23 mouse cellular contexts compared by ENCODE assay signal in the genomic region with DNA sequence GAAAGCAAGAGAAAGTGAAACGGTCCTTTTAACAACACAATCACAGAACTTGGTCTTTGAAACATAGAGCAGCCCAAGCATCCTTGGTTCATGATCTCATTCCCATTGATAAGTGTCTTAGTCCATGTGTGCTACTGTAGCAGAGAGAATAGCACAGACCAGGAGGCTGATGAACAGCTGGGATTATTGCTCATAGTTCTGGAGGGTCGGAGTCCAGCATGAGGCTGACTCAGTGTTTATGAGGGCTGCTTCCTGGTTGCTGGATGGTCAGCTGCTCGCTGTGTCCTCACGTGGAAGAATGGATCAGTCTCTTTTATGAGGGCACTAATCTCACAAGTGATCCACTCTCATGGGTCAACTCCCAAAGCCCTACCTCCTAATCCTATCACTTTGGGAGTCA.
A peak's percentile ranks its signal among the peaks of the same experiment; 100 is the strongest.
DNase-seq lines count a peak whose midpoint lies in the region; ATAC-seq and TF ChIP-seq lines count a peak whose summit lies in the region.
"Had no signal": no experiment of that assay in that cellular context is flagged by ENCODE, and none has a peak within 500 bp of the region (broad histone marks: within the 10 kb centered on the region; RNA-seq: fewer than 3 reads in every experiment).

No protein-coding gene starts in this region.

- H3K9ac ChIP-seq in intestine, embryonic 15.5 days = no peak overlapping the region
- H3K9ac ChIP-seq in hindbrain, embryonic 14.5 days = no peak overlapping the region
- H3K9ac ChIP-seq in forebrain, postnatal 0 days = no peak overlapping the region
- H3K9ac ChIP-seq: embryonic facial prominence, embryonic 12.5 days; embryonic facial prominence, embryonic 15.5 days; heart, embryonic 13.5 days; hindbrain, embryonic 12.5 days had no signal

- no peak overlapping the region for H3K27ac ChIP-seq in intestine, embryonic 15.5 days
- no peak overlapping the region for H3K27ac ChIP-seq in hindbrain, embryonic 14.5 days
- H3K27ac ChIP-seq in forebrain, postnatal 0 days (ENCODE audit: low read depth, low read length) = no peak overlapping the region
- H3K27ac ChIP-seq: embryonic facial prominence, embryonic 12.5 days; embryonic facial prominence, embryonic 15.5 days; heart, adult 2 months; heart, embryonic 10.5 days; heart, embryonic 13.5 days; hindbrain, embryonic 12.5 days had no signal

- TF ChIP-seq CTCF in forebrain, postnatal 0 days (IDR thresholded peaks at IDR 0.05; ENCODE audit: low read depth) = no peak

- H3K4me3 ChIP-seq in intestine, embryonic 15.5 days (replicated peaks) = no peak overlapping the region
- no peak overlapping the region for H3K4me3 ChIP-seq in hindbrain, embryonic 14.5 days (replicated peaks; ENCODE audit: low read length)
- no peak overlapping the region for H3K4me3 ChIP-seq in forebrain, postnatal 0 days (ENCODE audit: low read depth, low read length)
- H3K4me3 ChIP-seq: embryonic facial prominence, embryonic 12.5 days; embryonic facial prominence, embryonic 15.5 days; heart, adult 2 months; heart, embryonic 10.5 days; heart, embryonic 13.5 days; hindbrain, embryonic 12.5 days had no signal

- intact Hi-C loops in heart, postnatal 10 days (cut with DNase I) = no loop called here

- no peak overlapping the region for H3K4me2 ChIP-seq in intestine, embryonic 15.5 days (replicated peaks)
- H3K4me2 ChIP-seq in hindbrain, embryonic 14.5 days (replicated peaks) = no peak overlapping the region
- H3K4me2 ChIP-seq in forebrain, postnatal 0 days (ENCODE audit: low read depth) = no peak overlapping the region
- H3K4me2 ChIP-seq: embryonic facial prominence, embryonic 12.5 days; embryonic facial prominence, embryonic 15.5 days; heart, embryonic 13.5 days; hindbrain, embryonic 12.5 days had no signal

- H3K36me3 ChIP-seq in intestine, embryonic 15.5 days = no peaks in the 10 kb centered on the region
- H3K36me3 ChIP-seq in hindbrain, embryonic 14.5 days (replicated peaks; ENCODE audit: control insufficient read depth, insufficient read depth) = no peaks in the 10 kb centered on the region
- no peaks in the 10 kb centered on the region; the same call in 1 of the 2 replicates for H3K36me3 ChIP-seq in forebrain, postnatal 0 days (ENCODE audit: insufficient read depth)
- H3K36me3 ChIP-seq: embryonic facial prominence, embryonic 15.5 days; heart, embryonic 13.5 days; hindbrain, embryonic 12.5 days had no signal

- no peaks in the 10 kb centered on the region for H3K9me3 ChIP-seq in intestine, embryonic 15.5 days
- no peaks in the 10 kb centered on the region for H3K9me3 ChIP-seq in hindbrain, embryonic 14.5 days (ENCODE audit: control insufficient read depth, low read length)
- H3K9me3 ChIP-seq in forebrain, postnatal 0 days (ENCODE audit: low read length) = no peaks in the 10 kb centered on the region
- H3K9me3 ChIP-seq: embryonic facial prominence, embryonic 12.5 days; embryonic facial prominence, embryonic 15.5 days; heart, embryonic 10.5 days; heart, embryonic 13.5 days; hindbrain, embryonic 12.5 days had no signal

- no peaks in the 10 kb centered on the region for H3K27me3 ChIP-seq in intestine, embryonic 15.5 days (replicated peaks)
- no peaks in the 10 kb centered on the region for H3K27me3 ChIP-seq in hindbrain, embryonic 14.5 days (ENCODE audit: control insufficient read depth, insufficient read depth, low read length)
- H3K27me3 ChIP-seq in forebrain, postnatal 0 days (ENCODE audit: insufficient read depth, low read length) = no peaks in the 10 kb centered on the region
- H3K27me3 ChIP-seq: embryonic facial prominence, embryonic 12.5 days; embryonic facial prominence, embryonic 15.5 days; heart, embryonic 13.5 days; hindbrain, embryonic 12.5 days had no signal

- peak; percentile 86 for DNase-seq in heart, adult 11 months
- DNase-seq in heart, postnatal 10 days = no peak
- DNase-seq in large intestine, adult 2 months (ENCODE audit: low read depth, low spot score) = peak; percentile 32
- no peak for DNase-seq in hindbrain, embryonic 14.5 days (ENCODE audit: low spot score)
- DNase-seq in layer of hippocampus, postnatal 10 days (ENCODE audit: low spot score in 2 of 2) = no peak
- DNase-seq in forebrain, postnatal 0 days = no peak
- DNase-seq: adrenal gland, adult 8-10 months; adrenal gland, postnatal 25 days; cerebellum, adult 11 months; cerebellum, adult 2 months; cerebellum, adult 9-11 months; cerebellum, postnatal 25 days; gastrocnemius, postnatal 25 days; heart, adult 2 months had no signal

- H3K4me1 ChIP-seq in intestine, embryonic 15.5 days (replicated peaks) = no peaks in the 10 kb centered on the region
- H3K4me1 ChIP-seq in hindbrain, embryonic 14.5 days (replicated peaks; ENCODE audit: control insufficient read depth, insufficient read depth, low read length) = no peaks in the 10 kb centered on the region
- no peaks in the 10 kb centered on the region for H3K4me1 ChIP-seq in forebrain, postnatal 0 days (ENCODE audit: insufficient read depth)
- H3K4me1 ChIP-seq: hindbrain, embryonic 12.5 days had no signal

- 57% methylated on average over 4 of the region's 4 CpGs for WGBS in intestine, embryonic 15.5 days
- 29% methylated on average over 4 of the region's 4 CpGs for WGBS in large intestine, adult 2 months
- 95% methylated on average over 4 of the region's 4 CpGs for WGBS in hindbrain, embryonic 14.5 days
- WGBS in forebrain, postnatal 0 days = 77% methylated on average over 4 of the region's 4 CpGs

- peak; percentile 91 for ATAC-seq in intestine, embryonic 15.5 days
- ATAC-seq in hindbrain, embryonic 14.5 days (ENCODE audit: low FRiP score) = no peak
- ATAC-seq in forebrain, postnatal 0 days = no peak
- ATAC-seq: activated CD4-positive, CD25-positive, alpha-beta regulatory T cell, adult 4 months; forebrain, embryonic 14.5 days; hindbrain, embryonic 16.5 days had no signal

Comparison
In these comparisons a context has a peak if more than half of its experiments do, and no peak if none do; other contexts are left out.
1. DNase-seq: peak in heart, adult 11 months (single experiment) and large intestine, adult 2 months (single experiment); none in heart, postnatal 10 days (0 of 2), hindbrain, embryonic 14.5 days (single experiment), layer of hippocampus, postnatal 10 days (0 of 2) and forebrain, postnatal 0 days (single experiment).